Mouse (Mus musculus) MEL (cell line): ENCODE measurements around the gene Adamts1. TPM values are rescaled to one million over a fixed set of nuclear protein-coding genes. Genes with fewer than 3 reads are reported as not detected.
A peak's percentile ranks its signal among the peaks of the same experiment; 100 is the strongest.

ENCODE experiments used
- DNase-seq: peaks from one replicate; pipeline ENCODE4 v3.0.0; 2011; ENCODE audit warnings: low read depth, low spot score
- H3K27ac ChIP-seq: 2 replicates; pipeline ENCODE4 v1.5.1; 2012; ENCODE audit warnings: low read depth, mild to moderate bottlenecking, control low read depth, low read length, moderate library complexity; ENCODE audit not compliant: control insufficient read depth
- H3K27me3 ChIP-seq, 2 experiments: fragments of 150-350 bp in 1 of 2; sonication (generic) in 1 of 2; 2 replicates each; pipeline ENCODE4 v1.6.1; 2012; ENCODE audit warnings: low read length in 2 of 2, mild to moderate bottlenecking in 2 of 2, improper control_type of control experiment in 1 of 2, moderate library complexity in 1 of 2; ENCODE audit not compliant: insufficient read depth in 2 of 2, control insufficient read depth in 1 of 2
- H3K36me3 ChIP-seq, 2 experiments: 2 replicates each; pipeline ENCODE4 v1.6.1; 2012 to 2014; ENCODE audit warnings: low read length in 2 of 2, improper control_type of control experiment in 1 of 2, inconsistent platforms in 1 of 2, mild to moderate bottlenecking in 1 of 2; ENCODE audit not compliant: insufficient read depth in 2 of 2, control insufficient read depth in 1 of 2
- H3K4me1 ChIP-seq, 2 experiments: fragments of 150-350 bp in 1 of 2; sonication (generic) in 1 of 2; 2 replicates each; pipeline ENCODE4 v1.6.1; 2012; ENCODE audit warnings: low read length in 2 of 2, improper control_type of control experiment in 1 of 2, mild to moderate bottlenecking in 1 of 2; ENCODE audit not compliant: insufficient read depth in 2 of 2, control insufficient read depth in 1 of 2
- H3K4me3 ChIP-seq, 2 experiments: fragments of 150-350 bp in 1 of 2; sonication (generic) in 1 of 2; 2 replicates each; pipeline ENCODE4 v1.5.1; 2012; ENCODE audit warnings: low read depth in 2 of 2, low read length in 2 of 2, mild to moderate bottlenecking in 2 of 2, moderate library complexity in 2 of 2, control low read depth in 1 of 2, improper control_type of control experiment in 1 of 2; ENCODE audit not compliant: control insufficient read depth in 1 of 2, insufficient read depth in 1 of 2
- H3K79me2 ChIP-seq: 2 replicates; pipeline ENCODE4 v1.6.1; 2012; ENCODE audit warnings: mild to moderate bottlenecking, low read length, moderate library complexity; ENCODE audit not compliant: control insufficient read depth, poor library complexity, insufficient read depth
- H3K9ac ChIP-seq: 2 replicates; pipeline ENCODE4 v1.6.1; 2012; ENCODE audit warnings: low read depth, mild to moderate bottlenecking, control low read depth, low read length, moderate library complexity; ENCODE audit not compliant: control insufficient read depth, poor library complexity, severe bottlenecking
- H3K9me3 ChIP-seq: fragments of 150-350 bp; sonication (generic); replicated peaks from 2 replicates; pipeline ENCODE4 v1.6.1; 2012; ENCODE audit warnings: mild to moderate bottlenecking, low read length, improper control_type of control experiment, moderate library complexity; ENCODE audit not compliant: insufficient read depth
- BHLHE40 ChIP-seq: IDR thresholded peaks from 2 replicates; pipeline ENCODE4 v1.6.1; 2012; ENCODE audit warnings: low read depth, mild to moderate bottlenecking, inconsistent platforms, low read length, improper control_type of control experiment, borderline replicate concordance
- CHD1 ChIP-seq: IDR thresholded peaks from 2 replicates; pipeline ENCODE4 v1.6.1; 2012; ENCODE audit warnings: low read depth, mild to moderate bottlenecking, inconsistent platforms, low read length, improper control_type of control experiment
- CTCF ChIP-seq, 3 experiments: IDR thresholded peaks in 2 of 3; conservative IDR thresholded peaks in 1 of 3; 2 replicates each; pipeline ENCODE4 v1.5.1; 2011 to 2012; ENCODE audit warnings: low read length in 3 of 3, low read depth in 2 of 3, mild to moderate bottlenecking in 2 of 3, improper control_type of control experiment in 1 of 3, inconsistent platforms in 1 of 3, mixed read lengths in 1 of 3, moderate library complexity in 1 of 3; ENCODE audit not compliant: control insufficient read depth in 1 of 3, insufficient read depth in 1 of 3, poor library complexity in 1 of 3, severe bottlenecking in 1 of 3
- ELF1 ChIP-seq: IDR thresholded peaks from 2 replicates; pipeline ENCODE4 v1.6.1; 2014; ENCODE audit warnings: low read depth, mild to moderate bottlenecking, inconsistent platforms, low read length, improper control_type of control experiment, moderate library complexity
- EP300 ChIP-seq, 2 experiments: IDR thresholded peaks; 2 replicates each; pipeline ENCODE4 v1.6.1; 2011; ENCODE audit warnings: improper control_type of control experiment in 2 of 2, low read length in 2 of 2, low read depth in 1 of 2, mild to moderate bottlenecking in 1 of 2
- GABPA ChIP-seq: IDR thresholded peaks from 2 replicates; pipeline ENCODE4 v1.6.1; 2012; ENCODE audit warnings: low read depth, mild to moderate bottlenecking, inconsistent platforms, low read length, improper control_type of control experiment, moderate library complexity
- GATA1 ChIP-seq: IDR thresholded peaks from 2 replicates; pipeline ENCODE4 v1.6.1; 2011; ENCODE audit warnings: low read depth, low read length, improper control_type of control experiment
- HCFC1 ChIP-seq: IDR thresholded peaks from 2 replicates; pipeline ENCODE4 v1.6.1; 2012; ENCODE audit warnings: low read depth, mild to moderate bottlenecking, inconsistent platforms, low read length, improper control_type of control experiment, moderate library complexity
- KAT2A ChIP-seq: conservative IDR thresholded peaks from 2 replicates; pipeline ENCODE4 v1.6.1; 2012; ENCODE audit warnings: low read depth, low read length, improper control_type of control experiment, inconsistent platforms
- MAFK ChIP-seq: IDR thresholded peaks from 2 replicates; pipeline ENCODE4 v1.6.1; 2011; ENCODE audit warnings: low read depth, mild to moderate bottlenecking, low read length, improper control_type of control experiment, borderline replicate concordance
- MAX ChIP-seq: IDR thresholded peaks from 2 replicates; pipeline ENCODE4 v1.6.1; 2011; ENCODE audit warnings: low read length, improper control_type of control experiment
- MXI1 ChIP-seq: IDR thresholded peaks from 2 replicates; pipeline ENCODE4 v1.6.1; 2011; ENCODE audit warnings: mild to moderate bottlenecking, low read depth, low read length, improper control_type of control experiment
- MYB ChIP-seq: IDR thresholded peaks from 2 replicates; pipeline ENCODE4 v1.6.1; 2011; ENCODE audit warnings: mild to moderate bottlenecking, low read depth, low read length, improper control_type of control experiment
- POLR2A ChIP-seq, 2 experiments: IDR thresholded peaks; 2 replicates each; pipeline ENCODE4 v1.6.1; 2011 to 2012; ENCODE audit warnings: low read length in 2 of 2, mild to moderate bottlenecking in 2 of 2, control low read depth in 1 of 2, improper control_type of control experiment in 1 of 2, low read depth in 1 of 2, moderate library complexity in 1 of 2; ENCODE audit not compliant: control insufficient read depth in 1 of 2, insufficient read depth in 1 of 2, poor library complexity in 1 of 2
- POLR2AphosphoS5 ChIP-seq: IDR thresholded peaks from 2 replicates; pipeline ENCODE4 v1.6.1; 2012; ENCODE audit warnings: low read depth, borderline replicate concordance, mild to moderate bottlenecking, inconsistent platforms, low read length, moderate library complexity, mixed read lengths
- RAD21 ChIP-seq: IDR thresholded peaks from 2 replicates; pipeline ENCODE4 v1.6.1; 2011; ENCODE audit warnings: mild to moderate bottlenecking, low read depth, low read length, improper control_type of control experiment
- RCOR1 ChIP-seq: IDR thresholded peaks from 2 replicates; pipeline ENCODE4 v1.6.1; 2012; ENCODE audit warnings: low read depth, mild to moderate bottlenecking, inconsistent platforms, low read length, improper control_type of control experiment
- SIN3A ChIP-seq: IDR thresholded peaks from 2 replicates; pipeline ENCODE4 v1.6.1; 2012; ENCODE audit warnings: low read length, improper control_type of control experiment, inconsistent platforms
- SMC3 ChIP-seq: IDR thresholded peaks from 2 replicates; pipeline ENCODE4 v1.6.1; 2011; ENCODE audit warnings: low read depth, low read length, improper control_type of control experiment
- TBP ChIP-seq: IDR thresholded peaks from 2 replicates; pipeline ENCODE4 v1.8.0; 2011; ENCODE audit warnings: low read depth, low read length, improper control_type of control experiment
- USF1 ChIP-seq: IDR thresholded peaks from 2 replicates; pipeline ENCODE4 v1.6.1; 2014; ENCODE audit warnings: low read depth, mild to moderate bottlenecking, inconsistent platforms, low read length, improper control_type of control experiment, moderate library complexity
- USF2 ChIP-seq, 2 experiments: IDR thresholded peaks; 2 replicates each; pipeline ENCODE4 v1.6.1; 2011 to 2012; ENCODE audit warnings: improper control_type of control experiment in 2 of 2, low read length in 2 of 2, borderline replicate concordance in 1 of 2, inconsistent platforms in 1 of 2, low read depth in 1 of 2, mild to moderate bottlenecking in 1 of 2; ENCODE audit not compliant: insufficient read depth in 1 of 2
- ZC3H11A ChIP-seq: IDR thresholded peaks from 2 replicates; pipeline ENCODE4 v1.6.1; 2012; ENCODE audit warnings: low read depth, mild to moderate bottlenecking, inconsistent platforms, low read length, improper control_type of control experiment
- ZMIZ1 ChIP-seq: IDR thresholded peaks from 2 replicates; pipeline ENCODE4 v1.6.1; 2012; ENCODE audit warnings: low read depth, mild to moderate bottlenecking, inconsistent platforms, low read length, improper control_type of control experiment, moderate library complexity
- ZNF384 ChIP-seq: IDR thresholded peaks from 2 replicates; pipeline ENCODE4 v1.6.1; 2012; ENCODE audit warnings: low read depth, mild to moderate bottlenecking, inconsistent platforms, low read length, improper control_type of control experiment
- polyA plus RNA-seq, 2 experiments: library from polyadenylated mRNA; stranded (reverse) in 1 of 2; unstranded in 1 of 2; fragments of >175 nt in 1 of 2; fragments of >200 nt in 1 of 2; gene quantifications; 2 replicates each; pipeline versions ENCODE4 v1.2.1 to v1.2.4; 2012; ENCODE audit warnings: low replicate concordance in 2 of 2, low read depth in 1 of 2; ENCODE audit not compliant: insufficient read length in 2 of 2, insufficient read depth in 1 of 2, missing spikeins in 1 of 2
- total RNA-seq: library from RNA; depleted of rRNA; stranded (reverse); fragments of 300-350 nt; gene quantifications from 2 replicates; pipeline ENCODE4 v1.2.3, GENCODE M21; 2012

Gene Adamts1
- total and polyA plus RNA-seq, 3 experiments = not detected

DNA sequence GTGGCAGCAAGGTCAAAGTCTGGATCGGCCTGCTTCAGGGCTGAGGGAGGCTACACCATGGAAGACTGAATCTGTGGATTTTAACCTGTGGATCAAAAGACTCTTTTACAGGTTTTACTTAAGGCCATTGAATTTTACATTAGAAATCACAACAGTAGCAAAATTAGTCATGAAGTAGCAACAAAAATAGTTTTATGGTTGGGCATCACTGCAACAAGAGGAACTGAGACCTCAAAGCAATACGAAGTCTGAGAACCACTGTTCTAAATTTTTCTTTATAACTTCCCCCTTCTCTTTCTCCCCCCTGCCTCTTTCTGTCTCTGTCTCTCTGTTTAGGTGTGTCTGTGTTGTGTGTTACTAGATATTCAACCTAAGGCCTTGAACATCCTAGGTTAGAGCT, 11.2 kb upstream of the Adamts1 start:
- no peaks in the 10 kb centered on the region for H3K36me3 ChIP-seq

GRCm38 (mm10) chr16:85807626-85808025, 4.7 kb upstream of the Adamts1 start:
- no peak for TF ChIP-seq KAT2A
- no peak for TF ChIP-seq POLR2A (IDR thresholded peaks at IDR 0.05; ENCODE audit: control insufficient read depth in 1 of 2, insufficient read depth in 1 of 2, low read depth in 1 of 2, low read length in 2 of 2, poor library complexity in 1 of 2)
- TF ChIP-seq RAD21 = peak; percentile 68
- peak; percentile 58 for TF ChIP-seq ZC3H11A
- TF ChIP-seq SMC3 = peak; percentile 86
- peak; percentile 93 for TF ChIP-seq ZNF384
- no peak for TF ChIP-seq MXI1
- TF ChIP-seq CTCF (IDR thresholded peaks at IDR 0.05 in 2 of 3, conservative IDR thresholded peaks at IDR 0.05 in 1 of 3; ENCODE audit: control insufficient read depth in 1 of 3, insufficient read depth in 1 of 3, low read depth in 2 of 3, low read length in 3 of 3, poor library complexity in 1 of 3, severe bottlenecking in 1 of 3) = peak in 2 of 3 experiments; percentile 57 to 68; a peak in 4 of 6 replicates
- no peak for TF ChIP-seq CHD1
- no peak for TF ChIP-seq MYB
- peak; percentile 31 for DNase-seq
- Histone ChIP-seq H3K36me3 (no peaks in the 10 kb centered on the region), H3K27me3 (no peaks in the 10 kb centered on the region), H3K4me3 (no peak overlapping the region), H3K4me1 (no peaks in the 10 kb centered on the region), H3K9me3 (no peaks in the 10 kb centered on the region), H3K9ac (no peak overlapping the region), H3K27ac (no peak overlapping the region), H3K79me2 (no peaks in the 10 kb centered on the region)

More for the DNA sequence above, 11.2 kb upstream of the Adamts1 start:
- Histone ChIP-seq H3K9me3 (no peaks in the 10 kb centered on the region), H3K9ac (no peak overlapping the region), H3K79me2 (no peaks in the 10 kb centered on the region), H3K27ac (no peak overlapping the region), H3K27me3 (no peaks in the 10 kb centered on the region), H3K4me1 (no peaks in the 10 kb centered on the region), H3K4me3 (no peak overlapping the region)
- DNase-seq = no peak
- no peak for TF ChIP-seq ZC3H11A
- TF ChIP-seq SIN3A = no peak
- no peak for TF ChIP-seq GATA1
- TF ChIP-seq ELF1 = no peak
- no peak for TF ChIP-seq ZMIZ1
- TF ChIP-seq MAFK = no peak
- no peak for TF ChIP-seq CHD1
- TF ChIP-seq TBP = no peak
- no peak for TF ChIP-seq POLR2AphosphoS5
- TF ChIP-seq SMC3 = no peak
- TF ChIP-seq BHLHE40 = no peak
- no peak for TF ChIP-seq RCOR1
- TF ChIP-seq EP300 (IDR thresholded peaks at IDR 0.05; ENCODE audit: low read depth in 1 of 2, low read length in 2 of 2) = no peak
- TF ChIP-seq USF1 = no peak
- no peak for TF ChIP-seq GABPA
- TF ChIP-seq USF2 (IDR thresholded peaks at IDR 0.05; ENCODE audit: borderline replicate concordance in 1 of 2, insufficient read depth in 1 of 2, low read depth in 1 of 2, low read length in 2 of 2) = no peak
- no peak for TF ChIP-seq MAX
- TF ChIP-seq HCFC1 = no peak
